Comparison of ENCODE assay signal across 8 mouse cellular contexts in the genomic region with DNA sequence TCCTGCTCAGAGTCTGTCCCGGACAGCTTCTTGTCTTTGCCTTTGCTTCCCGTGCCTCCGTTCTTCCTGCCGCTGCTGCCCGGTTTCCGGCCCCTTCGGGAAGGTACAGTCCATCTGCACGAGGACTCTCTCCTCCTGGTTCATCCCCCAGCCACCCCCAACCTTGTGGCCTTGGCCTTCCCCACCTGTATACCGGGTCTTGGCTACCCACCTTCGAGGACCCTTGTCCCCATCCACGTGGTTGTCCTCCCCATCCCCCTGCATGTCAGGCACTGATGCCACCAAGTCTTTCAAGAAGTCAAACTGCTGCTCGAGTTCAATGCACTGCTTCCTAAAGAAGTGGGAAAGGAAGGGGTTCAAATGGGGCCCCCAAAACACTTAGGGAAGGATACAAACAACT. TPM values are rescaled to one million over a fixed set of nuclear protein-coding genes. Genes with fewer than 3 reads are reported as not detected.
DNase-seq lines count a peak whose midpoint lies in the region; ATAC-seq and TF ChIP-seq lines count a peak whose summit lies in the region.

No protein-coding gene starts in this region.

- whole genome bisulfite sequencing in heart, embryonic 10.5 days: 65% methylated on average over 12 of the region's 12 CpGs
- 71% methylated on average over 12 of the region's 12 CpGs for WGBS in forebrain, embryonic 10.5 days
- WGBS in limb, embryonic 14.5 days: 61% methylated on average over 12 of the region's 12 CpGs

- H3K4me1 ChIP-seq in heart, embryonic 10.5 days: peaks cover 30% of the 10 kb centered on the region
- H3K4me1 ChIP-seq in E14TG2a.4 (replicated peaks; ENCODE audit: low read depth, low read length): peaks cover 53% of the 10 kb centered on the region
- peaks cover 46% of the 10 kb centered on the region for H3K4me1 ChIP-seq in forebrain, embryonic 10.5 days
- peaks cover 19% of the 10 kb centered on the region for H3K4me1 ChIP-seq in limb, embryonic 14.5 days (ENCODE audit: control insufficient read depth, insufficient read depth, low read length)

- H3K4me2 ChIP-seq in limb, embryonic 14.5 days (replicated peaks; ENCODE audit: low read depth, low read length, severe bottlenecking): peak overlapping the region; percentile 83

- peak overlapping the region; percentile 84 for H3K4me3 ChIP-seq in heart, embryonic 10.5 days
- H3K4me3 ChIP-seq in E14TG2a.4 (replicated peaks; ENCODE audit: low read length): peak overlapping the region; percentile 92
- H3K4me3 ChIP-seq in forebrain, embryonic 10.5 days: peak overlapping the region; percentile 86
- H3K4me3 ChIP-seq in limb, embryonic 14.5 days (replicated peaks; ENCODE audit: low read length): peak overlapping the region; percentile 91

- no peak for ATAC-seq in limb, embryonic 14.5 days (ENCODE audit: low FRiP score, low read depth)

- no peak for TF ChIP-seq CTCF in E14TG2a.4 (conservative IDR thresholded peaks at IDR 0.05; ENCODE audit: low read length)

- peaks cover 49% of the 10 kb centered on the region for H3K36me3 ChIP-seq in heart, embryonic 10.5 days
- H3K36me3 ChIP-seq in E14TG2a.4 (ENCODE audit: insufficient read depth, low read length): peaks cover 54% of the 10 kb centered on the region
- peaks cover 68% of the 10 kb centered on the region for H3K36me3 ChIP-seq in forebrain, embryonic 10.5 days (replicated peaks)
- H3K36me3 ChIP-seq in limb, embryonic 14.5 days (ENCODE audit: control insufficient read depth, insufficient read depth, low read length): peaks cover 57% of the 10 kb centered on the region

- H3K27ac ChIP-seq in heart, embryonic 10.5 days: peak overlapping the region; percentile 95; the same call in 1 of the 2 replicates
- peak overlapping the region; percentile 97 for H3K27ac ChIP-seq in forebrain, embryonic 10.5 days
- H3K27ac ChIP-seq in limb, embryonic 14.5 days (replicated peaks; ENCODE audit: low read depth, low read length): peak overlapping the region; percentile 86

- no peaks in the 10 kb centered on the region for H3K27me3 ChIP-seq in heart, embryonic 10.5 days (ENCODE audit: insufficient read depth, poor library complexity, severe bottlenecking)
- no peaks in the 10 kb centered on the region for H3K27me3 ChIP-seq in E14TG2a.4 (ENCODE audit: insufficient read depth, low read length)
- H3K27me3 ChIP-seq in forebrain, embryonic 10.5 days (ENCODE audit: poor library complexity, severe bottlenecking): no peaks in the 10 kb centered on the region
- H3K27me3 ChIP-seq in limb, embryonic 14.5 days (ENCODE audit: control insufficient read depth, insufficient read depth, low read length): no peaks in the 10 kb centered on the region

- TF ChIP-seq POLR2A in limb, embryonic 14.5 days (IDR thresholded peaks at IDR 0.05; ENCODE audit: borderline replicate concordance, extremely low read depth, insufficient read depth, insufficient read length): no peak

- H3K9me3 ChIP-seq in heart, embryonic 10.5 days: no peaks in the 10 kb centered on the region
- no peaks in the 10 kb centered on the region for H3K9me3 ChIP-seq in E14TG2a.4 (ENCODE audit: low read length)
- H3K9me3 ChIP-seq in forebrain, embryonic 10.5 days: no peaks in the 10 kb centered on the region
- no peaks in the 10 kb centered on the region for H3K9me3 ChIP-seq in limb, embryonic 14.5 days (ENCODE audit: control insufficient read depth, low read length)

- H3K9ac ChIP-seq in limb, embryonic 14.5 days (ENCODE audit: low read depth, low read length, severe bottlenecking): peak overlapping the region; percentile 83

- no peak for DNase-seq in heart, embryonic 10.5 days (ENCODE audit: low spot score)
- no peak for DNase-seq in heart, adult 8-10 months (ENCODE audit: low spot score)
- no peak for DNase-seq in forebrain, embryonic 10.5 days (ENCODE audit: extremely low spot score, low spot score)
- no peak for DNase-seq in limb, embryonic 14.5 days (ENCODE audit: low spot score)
- DNase-seq in testis, postnatal 10 days (ENCODE audit: low spot score): peak; percentile 46
- DNase-seq in natural killer cell, adult 2 months (ENCODE audit: low spot score in 2 of 2): no peak
- no peak for DNase-seq in retina, postnatal 1 day

RNA-seq across cellular contexts. Expression of gene Drap1, which starts 1.2 kb away (rescaled TPM):
- polyA plus RNA-seq in heart, embryonic 10.5 days (2016; fragmentation: Nextera tagmentation; extraction: Ambion mirVana): 173 and 209 TPM in 2 replicates
- total RNA-seq in heart, adult 8-10 months (2022): 100 to 1,000 TPM; 337 to 351 (median 343) TPM
- polyA plus RNA-seq in forebrain, embryonic 10.5 days (2016; fragmentation: Nextera tagmentation; extraction: Ambion mirVana): 198 and 208 TPM in 2 replicates
- polyA plus RNA-seq in limb, embryonic 14.5 days (2012; rRNA removed): 163 and 236 TPM in 2 replicates
- 219 and 233 TPM in 2 replicates for polyA plus RNA-seq in limb, embryonic 14.5 days (2014; fragmentation: Nextera tagmentation; extraction: Ambion mirVana)

RNA-seq across cellular contexts. Expression of gene AI837181, which starts 1.4 kb away (rescaled TPM):
- polyA plus RNA-seq in heart, embryonic 10.5 days (2016; fragmentation: Nextera tagmentation; extraction: Ambion mirVana): 39.3 and 49.1 TPM in 2 replicates
- 10 to 100 TPM; 34.1 to 40.6 (median 36.2) TPM for total RNA-seq in heart, adult 8-10 months (2022)
- 42.2 and 42.3 TPM in 2 replicates for polyA plus RNA-seq in forebrain, embryonic 10.5 days (2016; fragmentation: Nextera tagmentation; extraction: Ambion mirVana)
- 97.5 and 132 TPM in 2 replicates for polyA plus RNA-seq in limb, embryonic 14.5 days (2012; rRNA removed)
- polyA plus RNA-seq in limb, embryonic 14.5 days (2014; fragmentation: Nextera tagmentation; extraction: Ambion mirVana): 57.1 and 61.9 TPM in 2 replicates

RNA-seq across cellular contexts. Expression of gene Tsga10ip, which starts 21.2 kb away (rescaled TPM):
- 1.2 and 1.8 TPM in 2 replicates for polyA plus RNA-seq in heart, embryonic 10.5 days (2016; fragmentation: Nextera tagmentation; extraction: Ambion mirVana)
- under 1 TPM; 0.25 to 0.75 (median 0.39) TPM for total RNA-seq in heart, adult 8-10 months (2022)
- polyA plus RNA-seq in forebrain, embryonic 10.5 days (2016; fragmentation: Nextera tagmentation; extraction: Ambion mirVana): not detected in 2 replicates
- 0.13 and 0.14 TPM in 2 replicates for polyA plus RNA-seq in limb, embryonic 14.5 days (2012; rRNA removed)
- 0.18 TPM in 1 of 2 replicates, not detected in the other for polyA plus RNA-seq in limb, embryonic 14.5 days (2014; fragmentation: Nextera tagmentation; extraction: Ambion mirVana)

RNA-seq across cellular contexts. Expression of gene Fosl1, which starts 23.8 kb away (rescaled TPM):
- polyA plus RNA-seq in heart, embryonic 10.5 days (2016; fragmentation: Nextera tagmentation; extraction: Ambion mirVana): 0.34 and 0.49 TPM in 2 replicates
- under 1 TPM in 2 of 4 experiments, not detected in 2; 0.14 to 0.23 TPM for total RNA-seq in heart, adult 8-10 months (2022)
- not detected in 2 replicates for polyA plus RNA-seq in forebrain, embryonic 10.5 days (2016; fragmentation: Nextera tagmentation; extraction: Ambion mirVana)
- polyA plus RNA-seq in limb, embryonic 14.5 days (2012; rRNA removed): 0.06 and 0.09 TPM in 2 replicates
- polyA plus RNA-seq in limb, embryonic 14.5 days (2014; fragmentation: Nextera tagmentation; extraction: Ambion mirVana): not detected in 2 replicates

RNA-seq across cellular contexts. Expression of gene Ccdc85b, which starts 34.1 kb away (rescaled TPM):
- 8.3 and 11.6 TPM in 2 replicates for polyA plus RNA-seq in heart, embryonic 10.5 days (2016; fragmentation: Nextera tagmentation; extraction: Ambion mirVana)
- total RNA-seq in heart, adult 8-10 months (2022): 10 to 100 TPM in 1 of 4 experiments, 1 to 10 TPM in 3; 8.3 to 10.4 (median 8.9) TPM
- 5.5 and 6.7 TPM in 2 replicates for polyA plus RNA-seq in forebrain, embryonic 10.5 days (2016; fragmentation: Nextera tagmentation; extraction: Ambion mirVana)
- polyA plus RNA-seq in limb, embryonic 14.5 days (2012; rRNA removed): 6.6 and 6.9 TPM in 2 replicates
- polyA plus RNA-seq in limb, embryonic 14.5 days (2014; fragmentation: Nextera tagmentation; extraction: Ambion mirVana): 6.5 and 7.0 TPM in 2 replicates
